Mouse (Mus musculus): Measurements from ENCODE around the gene Hoxb1. TPM values are rescaled to one million over a fixed set of nuclear protein-coding genes. Genes with fewer than 3 reads are reported as not detected.

Hoxb1 gene
- polyA plus RNA-seq, 1 experiment from 2014 or later: 0.96 TPM

- Histone ChIP-seq H3K4me1 (ENCODE audit: control insufficient read depth, insufficient read depth, low read length) (0 out of 2 replicates have a peak, but pooled peaks cover 12% of the 10 kb centered on the region), H3K36me3 (ENCODE audit: control insufficient read depth, insufficient read depth, low read length) (no peaks in the 10 kb centered on the region), H3K27ac (ENCODE audit: low read depth, low read length) (no peak overlapping the region), H3K9me3 (ENCODE audit: control insufficient read depth, low read length) (no peaks in the 10 kb centered on the region), H3K4me2 (ENCODE audit: low read depth, low read length) (peak overlapping the region; percentile 53), H3K4me3 (ENCODE audit: low read depth, low read length) (peak overlapping the region; percentile 12), H3K9ac (replicated peaks; ENCODE audit: low read depth, low read length) (peak overlapping the region; percentile 45), H3K27me3 (ENCODE audit: control insufficient read depth, insufficient read depth, low read length) (no peaks in the 10 kb centered on the region)
- 3% methylated on average over 47 of the region's 47 CpGs for WGBS
- ATAC-seq (ENCODE audit: low read depth): peak; percentile 41; the same call in 1 of the 2 replicates
Observed at GRCm38 (mm10) chr11:96366092-96367041, 815 bp downstream of the Hoxb1 start.

GRCm38 (mm10) chr11:96367141-96367540 is 1.6 kb downstream of the Hoxb1 start:
- H3K27me3 ChIP-seq (ENCODE audit: control insufficient read depth, insufficient read depth, low read length): no peaks in the 10 kb centered on the region

GRCm38 (mm10) chr11:96368686-96369085 is 3.1 kb downstream of the Hoxb1 start:
- no peak for ATAC-seq (ENCODE audit: low read depth)
- H3K27me3 ChIP-seq (ENCODE audit: control insufficient read depth, insufficient read depth, low read length): no peaks in the 10 kb centered on the region

More at GRCm38 (mm10) chr11:96367141-96367540, 1.6 kb downstream of the Hoxb1 start:
- Histone ChIP-seq H3K9me3 (ENCODE audit: control insufficient read depth, low read length) (no peaks in the 10 kb centered on the region), H3K4me1 (ENCODE audit: control insufficient read depth, insufficient read depth, low read length) (0 out of 2 replicates have a peak, but pooled peaks cover 12% of the 10 kb centered on the region), H3K9ac (replicated peaks; ENCODE audit: low read depth, low read length) (no peak overlapping the region), H3K4me3 (ENCODE audit: low read depth, low read length) (no peak overlapping the region), H3K36me3 (ENCODE audit: control insufficient read depth, insufficient read depth, low read length) (no peaks in the 10 kb centered on the region), H3K4me2 (ENCODE audit: low read depth, low read length) (no peak overlapping the region), H3K27ac (ENCODE audit: low read depth, low read length) (no peak overlapping the region)
- 20% methylated on average over 6 of the region's 6 CpGs for WGBS
- no peak for ATAC-seq (ENCODE audit: low read depth)

GRCm38 (mm10) chr11:96369140-96369539 is 3.6 kb downstream of the Hoxb1 start:
- no peak overlapping the region for H3K4me2 ChIP-seq (ENCODE audit: low read depth, low read length)
- no peaks in the 10 kb centered on the region for H3K9me3 ChIP-seq (ENCODE audit: control insufficient read depth, low read length)
- no peak for ATAC-seq (ENCODE audit: low read depth)
- H3K4me3 ChIP-seq (ENCODE audit: low read depth, low read length): no peak overlapping the region
- H3K27ac ChIP-seq (ENCODE audit: low read depth, low read length): no peak overlapping the region
- no peak overlapping the region for H3K9ac ChIP-seq (replicated peaks; ENCODE audit: low read depth, low read length)
- H3K4me1 ChIP-seq (ENCODE audit: control insufficient read depth, insufficient read depth, low read length): 0 out of 2 replicates have a peak, but pooled peaks cover 12% of the 10 kb centered on the region
- 29% methylated on average over 7 of the region's 7 CpGs for whole genome bisulfite sequencing
- no peaks in the 10 kb centered on the region for H3K27me3 ChIP-seq (ENCODE audit: control insufficient read depth, insufficient read depth, low read length)
- H3K36me3 ChIP-seq (ENCODE audit: control insufficient read depth, insufficient read depth, low read length): no peaks in the 10 kb centered on the region

More at GRCm38 (mm10) chr11:96368686-96369085, 3.1 kb downstream of the Hoxb1 start:
- no peak overlapping the region for H3K27ac ChIP-seq (ENCODE audit: low read depth, low read length)
- WGBS: 24% methylated on average over 5 of the region's 5 CpGs
- no peak overlapping the region for H3K4me3 ChIP-seq (ENCODE audit: low read depth, low read length)
- H3K4me1 ChIP-seq (ENCODE audit: control insufficient read depth, insufficient read depth, low read length): 0 out of 2 replicates have a peak, but pooled peaks cover 12% of the 10 kb centered on the region
- no peaks in the 10 kb centered on the region for H3K9me3 ChIP-seq (ENCODE audit: control insufficient read depth, low read length)
- no peak overlapping the region for H3K9ac ChIP-seq (replicated peaks; ENCODE audit: low read depth, low read length)
- H3K4me2 ChIP-seq (ENCODE audit: low read depth, low read length): no peak overlapping the region
- H3K36me3 ChIP-seq (ENCODE audit: control insufficient read depth, insufficient read depth, low read length): no peaks in the 10 kb centered on the region

GRCm38 (mm10) chr11:96371726-96372125 is 6.2 kb downstream of the Hoxb1 start:
- Histone ChIP-seq H3K4me3 (ENCODE audit: low read depth, low read length) (no peak overlapping the region), H3K27ac (ENCODE audit: low read depth, low read length) (no peak overlapping the region), H3K4me1 (ENCODE audit: control insufficient read depth, insufficient read depth, low read length) (no peaks in the 10 kb centered on the region), H3K9me3 (ENCODE audit: control insufficient read depth, low read length) (no peaks in the 10 kb centered on the region), H3K36me3 (ENCODE audit: control insufficient read depth, insufficient read depth, low read length) (no peaks in the 10 kb centered on the region), H3K9ac (replicated peaks; ENCODE audit: low read depth, low read length) (no peak overlapping the region), H3K4me2 (ENCODE audit: low read depth, low read length) (no peak overlapping the region), H3K27me3 (ENCODE audit: control insufficient read depth, insufficient read depth, low read length) (no peaks in the 10 kb centered on the region)
- WGBS: 15% methylated on average over 3 of the region's 3 CpGs
- no peak for ATAC-seq (ENCODE audit: low read depth)

GRCm38 (mm10) chr11:96372519-96372918 is 7.0 kb downstream of the Hoxb1 start:
- 11% methylated on average over 3 of the region's 3 CpGs for WGBS

GRCm38 (mm10) chr11:96374810-96375209 is 9.3 kb downstream of the Hoxb1 start:
- whole genome bisulfite sequencing: 44% methylated on average over 7 of the region's 7 CpGs
- H3K4me3 ChIP-seq (ENCODE audit: low read depth, low read length): no peak overlapping the region
- H3K27ac ChIP-seq (ENCODE audit: low read depth, low read length): no peak overlapping the region
- no peak overlapping the region for H3K9ac ChIP-seq (replicated peaks; ENCODE audit: low read depth, low read length)
- no peak for ATAC-seq (ENCODE audit: low read depth)
- no peaks in the 10 kb centered on the region for H3K27me3 ChIP-seq (ENCODE audit: control insufficient read depth, insufficient read depth, low read length)
- H3K4me2 ChIP-seq (ENCODE audit: low read depth, low read length): no peak overlapping the region
- no peaks in the 10 kb centered on the region for H3K4me1 ChIP-seq (ENCODE audit: control insufficient read depth, insufficient read depth, low read length)
- no peaks in the 10 kb centered on the region for H3K36me3 ChIP-seq (ENCODE audit: control insufficient read depth, insufficient read depth, low read length)
- H3K9me3 ChIP-seq (ENCODE audit: control insufficient read depth, low read length): no peaks in the 10 kb centered on the region

More at GRCm38 (mm10) chr11:96372519-96372918, 7.0 kb downstream of the Hoxb1 start:
- no peak overlapping the region for H3K9ac ChIP-seq (replicated peaks; ENCODE audit: low read depth, low read length)
- H3K4me3 ChIP-seq (ENCODE audit: low read depth, low read length): no peak overlapping the region
- no peaks in the 10 kb centered on the region for H3K4me1 ChIP-seq (ENCODE audit: control insufficient read depth, insufficient read depth, low read length)
- no peak overlapping the region for H3K4me2 ChIP-seq (ENCODE audit: low read depth, low read length)
- no peaks in the 10 kb centered on the region for H3K36me3 ChIP-seq (ENCODE audit: control insufficient read depth, insufficient read depth, low read length)
- no peak overlapping the region for H3K27ac ChIP-seq (ENCODE audit: low read depth, low read length)
- no peak for ATAC-seq (ENCODE audit: low read depth)
- H3K9me3 ChIP-seq (ENCODE audit: control insufficient read depth, low read length): no peaks in the 10 kb centered on the region
- no peaks in the 10 kb centered on the region for H3K27me3 ChIP-seq (ENCODE audit: control insufficient read depth, insufficient read depth, low read length)

GRCm38 (mm10) chr11:96383381-96383780 is 17.8 kb downstream of the Hoxb1 start:
- no peak for ATAC-seq (ENCODE audit: low read depth)
- WGBS: 84% methylated on average over 5 of the region's 5 CpGs
- no peaks in the 10 kb centered on the region for H3K4me1 ChIP-seq (ENCODE audit: control insufficient read depth, insufficient read depth, low read length)
- no peak overlapping the region for H3K4me2 ChIP-seq (ENCODE audit: low read depth, low read length)
- no peak overlapping the region for H3K9ac ChIP-seq (replicated peaks; ENCODE audit: low read depth, low read length)
- H3K4me3 ChIP-seq (ENCODE audit: low read depth, low read length): no peak overlapping the region
- no peaks in the 10 kb centered on the region for H3K36me3 ChIP-seq (ENCODE audit: control insufficient read depth, insufficient read depth, low read length)
- H3K27ac ChIP-seq (ENCODE audit: low read depth, low read length): no peak overlapping the region
- no peaks in the 10 kb centered on the region for H3K9me3 ChIP-seq (ENCODE audit: control insufficient read depth, low read length)
- no peaks in the 10 kb centered on the region for H3K27me3 ChIP-seq (ENCODE audit: control insufficient read depth, insufficient read depth, low read length)

- Histone ChIP-seq H3K4me1 (ENCODE audit: control insufficient read depth, insufficient read depth, low read length) (no peaks in the 10 kb centered on the region), H3K27ac (ENCODE audit: low read depth, low read length) (no peak overlapping the region), H3K4me3 (ENCODE audit: low read depth, low read length) (no peak overlapping the region), H3K36me3 (ENCODE audit: control insufficient read depth, insufficient read depth, low read length) (no peaks in the 10 kb centered on the region), H3K4me2 (ENCODE audit: low read depth, low read length) (no peak overlapping the region), H3K9me3 (ENCODE audit: control insufficient read depth, low read length) (no peaks in the 10 kb centered on the region), H3K9ac (replicated peaks; ENCODE audit: low read depth, low read length) (no peak overlapping the region), H3K27me3 (ENCODE audit: control insufficient read depth, insufficient read depth, low read length) (no peaks in the 10 kb centered on the region)
- no peak for ATAC-seq (ENCODE audit: low read depth)
- WGBS: 91% methylated on average over 2 of the region's 2 CpGs
Observed at GRCm38 (mm10) chr11:96387635-96388034, 22.1 kb downstream of the Hoxb1 start.
